15 mouse cellular contexts compared by ENCODE assay signal in the genomic region with DNA sequence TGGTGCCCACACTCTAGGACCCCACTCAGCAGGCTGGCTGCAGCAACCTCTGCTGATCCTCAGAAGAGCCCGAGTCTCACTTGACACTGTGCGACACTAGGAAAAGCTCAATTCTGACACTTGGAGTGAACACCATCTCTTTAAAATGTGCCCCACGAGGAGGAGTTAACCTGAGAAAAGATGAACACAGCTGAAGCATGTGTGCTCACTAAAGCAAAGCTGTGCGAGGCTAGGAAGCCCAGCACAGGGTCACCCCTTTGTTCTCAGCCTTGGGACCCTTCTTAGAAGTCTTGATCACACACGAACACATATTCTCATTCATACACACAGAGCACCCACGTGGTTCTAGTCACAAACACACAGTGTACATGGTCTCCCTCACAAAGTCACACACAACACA.
"Had no signal": no experiment of that assay in that cellular context is flagged by ENCODE, and none has a peak within 500 bp of the region (broad histone marks: within the 10 kb centered on the region; RNA-seq: fewer than 3 reads in every experiment).

No protein-coding gene starts in this region.

- H3K4me1 ChIP-seq: neural tube, embryonic 15.5 days; stomach, embryonic 15.5 days had no signal

- H3K36me3 ChIP-seq: neural tube, embryonic 15.5 days; stomach, embryonic 15.5 days had no signal

- DNase-seq: retina, postnatal 1 day; right cerebral cortex, adult 18-20 months; right cerebral cortex, postnatal 14 days; right cerebral cortex, postnatal 25 days; right cerebral cortex, postnatal 4 days; spleen, adult 18-20 months; thymus, adult 18-20 months; thymus, adult 2 months; thymus, postnatal 14 days; thymus, postnatal 25 days; thymus, postnatal 36 days; thymus, postnatal 4 days had no signal

- H3K9me3 ChIP-seq: neural tube, embryonic 15.5 days; stomach, embryonic 15.5 days had no signal

- H3K9ac ChIP-seq: neural tube, embryonic 15.5 days; stomach, embryonic 15.5 days had no signal

- H3K4me2 ChIP-seq: neural tube, embryonic 15.5 days; stomach, embryonic 15.5 days had no signal

- H3K27ac ChIP-seq: neural tube, embryonic 15.5 days; stomach, embryonic 15.5 days; stomach, postnatal 0 days had no signal

- H3K27me3 ChIP-seq: neural tube, embryonic 15.5 days; stomach, embryonic 15.5 days had no signal

- H3K4me3 ChIP-seq: neural tube, embryonic 15.5 days; stomach, embryonic 15.5 days had no signal
